Mouse (Mus musculus): ENCODE measurements at regions not wholly inside any gene's neighbourhood (a gene's known extent, or its start where the extent isn't known, plus 50 kb on each side); places are given as distances from the start of the nearest gene placed in this dataset.

DNA sequence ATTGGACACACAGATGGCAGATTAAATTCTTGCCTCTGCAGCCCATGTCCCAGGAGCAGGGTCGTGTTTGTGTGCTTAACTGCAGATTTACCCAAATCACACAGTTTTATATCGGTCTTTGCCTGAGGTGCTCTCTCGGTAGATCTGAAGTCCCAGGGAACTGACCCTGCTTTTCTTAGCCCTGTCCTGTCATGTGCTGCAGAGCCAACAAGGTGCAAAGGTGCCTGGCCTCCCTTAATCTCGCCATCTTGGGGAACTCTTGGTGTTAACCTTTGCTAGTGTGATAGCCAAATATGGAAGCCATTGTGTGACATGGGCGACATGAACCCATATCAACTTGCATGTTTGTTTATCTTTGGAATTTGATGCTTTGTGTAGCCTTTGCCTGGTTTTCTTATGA lies 107.1 kb upstream of the Lyplal1 start:
- no peak for DNase-seq

- no peak for DNase-seq
These were observed 106.3 kb upstream of the Lyplal1 start for GRCm38 (mm10) chr1:186223417-186223816.

- no peak for DNase-seq
These were observed 101.9 kb upstream of the Lyplal1 start for GRCm38 (mm10) chr1:186218995-186219394.

DNA sequence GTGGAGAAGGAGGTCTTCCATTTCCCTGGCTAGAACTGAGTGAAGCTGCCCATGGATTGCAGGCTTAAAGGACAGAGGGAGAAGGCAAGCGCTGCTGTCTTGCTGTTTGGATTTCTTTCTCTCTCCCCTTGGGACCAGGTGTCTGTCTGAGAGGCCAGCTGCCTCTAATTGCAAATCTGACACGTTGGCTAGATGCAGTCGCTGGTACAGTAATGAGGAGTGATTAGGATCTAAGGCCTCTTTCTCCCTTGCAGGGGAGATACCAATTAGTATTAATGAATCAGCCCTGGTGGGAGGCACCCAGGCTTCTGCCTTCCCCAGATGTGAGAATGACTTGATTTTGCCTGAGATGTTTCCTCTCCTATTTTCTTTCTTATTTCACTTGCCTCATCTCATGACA lies 100.1 kb upstream of the Lyplal1 start:
- no peak for DNase-seq

DNA sequence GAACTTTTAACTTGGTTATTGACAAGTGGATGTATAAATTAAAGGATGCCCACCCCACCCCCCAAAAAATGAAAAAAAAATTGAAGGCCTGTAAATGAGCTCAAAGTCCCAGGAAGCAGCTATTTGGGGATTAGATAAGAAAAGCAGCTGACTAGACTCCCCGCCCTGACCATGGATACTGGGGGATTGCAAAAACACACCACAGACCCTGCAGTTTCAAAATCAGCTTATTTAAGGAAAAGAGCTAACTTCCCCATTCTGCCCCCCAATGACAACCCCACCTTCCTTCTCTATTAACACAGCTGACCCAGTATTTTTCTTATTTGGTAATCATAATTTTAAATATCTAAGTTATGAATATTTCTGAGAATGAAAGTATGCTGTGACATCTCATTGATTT lies 87.0 kb upstream of the Lyplal1 start:
- no peak for DNase-seq

DNA sequence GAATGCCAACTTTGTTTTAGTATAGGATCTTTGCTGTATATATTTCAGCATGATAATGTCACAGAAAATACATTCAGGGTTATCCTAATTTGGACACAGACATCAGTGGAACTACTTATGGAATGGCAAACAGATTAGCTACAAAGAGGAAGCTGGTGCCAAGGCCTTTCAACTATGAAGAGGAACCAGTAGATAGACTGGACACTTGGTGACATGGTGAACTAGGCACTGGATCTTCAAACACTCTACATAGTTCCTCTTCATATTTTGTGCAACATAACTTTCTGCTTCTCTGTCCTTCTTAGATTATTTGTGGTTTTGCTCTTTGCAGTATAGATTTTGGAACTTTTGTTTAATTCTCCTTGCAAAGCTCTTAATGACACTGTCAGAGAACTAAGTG lies 85.4 kb upstream of the Lyplal1 start:
- DNase-seq: no peak

GRCm38 (mm10) chr1:186198391-186198790 lies 81.3 kb upstream of the Lyplal1 start:
- DNase-seq: peak; percentile 48 to 54

GRCm38 (mm10) chr1:186197057-186197456 lies 79.9 kb upstream of the Lyplal1 start:
- DNase-seq: peak; percentile 8 to 9

GRCm38 (mm10) chr1:186189390-186189789 lies 72.3 kb upstream of the Lyplal1 start:
- DNase-seq: peak in 1 of 2 experiments; percentile 4

DNA sequence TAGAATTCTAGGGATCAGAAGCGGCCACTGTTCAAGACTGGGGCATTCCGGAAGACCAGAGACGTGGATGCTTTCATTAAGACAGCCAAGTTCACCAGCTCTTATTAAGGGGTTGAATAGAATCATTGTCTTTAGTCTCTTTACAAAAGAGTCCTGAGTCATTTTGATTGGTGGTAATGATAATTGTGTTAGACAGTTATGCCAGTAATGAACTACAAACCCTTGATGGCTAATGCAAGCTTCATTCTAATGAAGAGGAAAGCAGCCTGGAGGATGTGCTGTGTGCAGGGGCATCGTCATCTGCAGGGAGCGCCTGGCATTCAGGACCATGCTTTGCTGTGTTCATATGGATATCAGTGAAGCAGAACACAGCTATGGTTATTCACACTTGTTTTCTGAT lies 70.3 kb upstream of the Lyplal1 start:
- DNase-seq: no peak

- DNase-seq: peak; percentile 7 to 13
These were observed 66.1 kb upstream of the Lyplal1 start for GRCm38 (mm10) chr1:186183204-186183651.

- DNase-seq: peak; percentile 74 to 77
These were observed 65.5 kb upstream of the Lyplal1 start for GRCm38 (mm10) chr1:186182498-186183203.

DNA sequence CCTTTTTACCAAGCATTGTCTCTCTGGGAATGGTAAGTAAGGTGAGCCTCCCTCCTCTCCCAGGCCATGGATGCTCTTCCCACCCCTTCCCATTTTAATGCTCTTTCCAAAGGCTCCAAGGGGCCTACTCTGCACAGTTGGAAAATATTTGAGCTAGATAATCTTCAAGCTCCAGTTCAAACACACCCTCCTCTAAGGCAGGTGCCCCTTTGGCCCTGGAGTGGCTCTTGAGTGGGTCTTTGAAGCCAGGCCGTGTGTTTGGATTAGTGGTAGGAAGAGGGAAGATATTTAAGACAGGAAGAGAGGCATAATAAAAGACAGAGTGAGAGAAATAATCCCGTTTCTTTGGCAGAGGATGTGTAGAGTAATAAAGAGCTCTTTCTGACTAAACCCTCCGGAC lies 59.9 kb upstream of the Lyplal1 start:
- DNase-seq: no peak

DNA sequence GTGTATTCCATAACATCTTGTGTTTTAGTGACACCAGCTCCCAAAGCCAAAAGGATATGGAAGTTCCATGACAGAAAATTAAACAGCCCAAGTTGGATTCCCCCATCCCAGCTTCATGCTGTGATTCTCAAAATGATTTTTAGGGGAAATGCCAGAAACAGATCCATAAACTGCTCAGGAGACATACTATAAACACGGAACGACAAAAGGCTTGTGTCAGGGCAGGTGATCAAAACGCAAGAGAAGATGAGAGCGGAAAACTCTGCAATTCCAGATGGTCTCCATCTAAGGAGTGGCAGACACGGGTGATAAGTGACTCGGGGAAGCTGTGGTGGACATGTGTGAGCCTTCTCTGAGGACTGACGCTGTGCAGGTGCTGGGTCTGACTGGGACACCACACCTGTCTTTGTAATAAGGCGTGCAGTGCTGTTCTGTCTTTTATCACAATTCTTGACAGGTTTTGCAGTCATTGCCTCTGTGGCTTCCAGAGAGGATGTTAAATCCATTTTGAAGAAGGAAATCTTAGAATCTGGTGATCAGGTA lies 56.4 kb upstream of the Lyplal1 start:
- no peak for DNase-seq

- no peak for DNase-seq
These were observed 54.6 kb upstream of the Lyplal1 start for GRCm38 (mm10) chr1:186171691-186172090.

Data from cerebellum, postnatal 14 days (tissue).